Mouse (Mus musculus) embryonic fibroblast, embryonic 13.5 days (primary cell): Measurements from ENCODE around the gene Pik3r5.

Experiments used
- CTCF ChIP-seq: IDR thresholded peaks from 2 replicates; pipeline ENCODE4 v1.5.1; 2011; ENCODE audit warnings: mild to moderate bottlenecking, control low read depth, low read length, moderate library complexity, borderline replicate concordance; ENCODE audit not compliant: insufficient read depth
- POLR2A ChIP-seq: IDR thresholded peaks from 2 replicates; pipeline ENCODE4 v1.6.1; 2011; ENCODE audit warnings: low read depth, mild to moderate bottlenecking, control low read depth, low read length, moderate library complexity

DNA sequence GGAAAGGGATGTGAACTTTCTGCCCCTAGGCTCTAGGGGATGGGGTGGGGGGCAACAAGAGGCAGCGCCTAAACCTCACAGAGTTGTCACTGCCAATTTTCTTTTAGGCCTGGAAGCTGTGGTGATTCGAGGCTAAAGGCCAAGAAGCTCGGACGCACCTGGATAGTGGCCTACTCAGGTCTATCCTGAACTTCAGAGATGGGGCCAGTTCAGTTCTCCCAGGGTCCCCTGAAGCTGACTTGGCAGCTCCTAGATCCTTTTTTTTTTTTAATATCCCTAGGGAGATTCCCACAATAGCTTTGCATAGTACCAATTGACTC is 44.5 kb upstream of the Pik3r5 start:
- TF ChIP-seq POLR2A (no peak), CTCF (no peak)
